Mouse (Mus musculus) macrophage (primary cell): Measurements from ENCODE around the gene Kctd8. TPM values are rescaled to one million over a fixed set of nuclear protein-coding genes. Genes with fewer than 3 reads are reported as not detected.

Source experiments
- polyA plus RNA-seq: library from polyadenylated mRNA; stranded (reverse); fragments of 250-400 nt; gene quantifications from 3 replicates; pipeline ENCODE4 v1.2.4, GENCODE M21; 2018; ENCODE audit warnings: inconsistent platforms

Kctd8 gene
- polyA plus RNA-seq, 1 experiment from 2014 or later, result not detected

Other genes with a start within 250 kb of the Kctd8 start
- gene Yipf7, start 201.0 kb upstream of the Kctd8 start, polyA plus RNA-seq, result 0.51 to 1.1 TPM in 2 of 3 replicates, not detected in the other
- 10.7 to 11.8 TPM (median 10.8 TPM) in 3 replicates for gene Guf1, start 215.2 kb upstream of the Kctd8 start, polyA plus RNA-seq